Mouse (Mus musculus) spleen, adult 18-20 months (tissue): Measurements from ENCODE around the gene Mybpc3.

ENCODE experiments used
- DNase-seq, 2 experiments: peaks; one replicate each; pipeline ENCODE4 v3.0.0; 2022; ENCODE audit warnings: mixed read lengths in 2 of 2

The Mybpc3 gene

GRCm38 (mm10) chr2:91117585-91118275 lies at the start of gene Mybpc3:
TSS of gene Mybpc3 (plus strand) at chr2:91118144.
- DNase-seq, result no peak

GRCm38 (mm10) chr2:91068162-91068871 lies 49.6 kb upstream of the Mybpc3 start:
- no peak for DNase-seq

GRCm38 (mm10) chr2:91068872-91069165 lies 49.1 kb upstream of the Mybpc3 start:
- no peak for DNase-seq

GRCm38 (mm10) chr2:91069306-91070000 lies 48.5 kb upstream of the Mybpc3 start:
- no peak for DNase-seq

- DNase-seq, result peak; percentile 95 to 96
Measured at GRCm38 (mm10) chr2:91070076-91070800, 47.7 kb upstream of the Mybpc3 start, which contains the start of gene Slc39a13. TSS of gene Slc39a13 (minus strand) at chr2:91070417.

GRCm38 (mm10) chr2:91071059-91071458 lies 46.9 kb upstream of the Mybpc3 start:
- DNase-seq, result no peak

- no peak for DNase-seq
Measured at GRCm38 (mm10) chr2:91072092-91072491, 45.9 kb upstream of the Mybpc3 start.

- no peak for DNase-seq
Measured at GRCm38 (mm10) chr2:91077957-91078313, 40.0 kb upstream of the Mybpc3 start.

GRCm38 (mm10) chr2:91078314-91079025 lies 39.5 kb upstream of the Mybpc3 start:
- DNase-seq, result peak; percentile 61 to 68

GRCm38 (mm10) chr2:91079026-91079384 lies 38.9 kb upstream of the Mybpc3 start:
- DNase-seq, result no peak

GRCm38 (mm10) chr2:91080784-91081513 lies 37.0 kb upstream of the Mybpc3 start:
- DNase-seq, result peak in 1 of 2 experiments; percentile 53

GRCm38 (mm10) chr2:91081775-91082695 lies 35.9 kb upstream of the Mybpc3 start, which contains the start of gene Spi1:
TSS of gene Spi1 (plus strand) at chr2:91082390.
- peak in 1 of 2 experiments; percentile 32 for DNase-seq

GRCm38 (mm10) chr2:91082844-91083243 lies 35.1 kb upstream of the Mybpc3 start:
- DNase-seq, result peak; percentile 70 to 81

- peak in 1 of 2 experiments; percentile 33 for DNase-seq
Measured at GRCm38 (mm10) chr2:91083366-91083940, 34.5 kb upstream of the Mybpc3 start.

- DNase-seq, result no peak
Measured at GRCm38 (mm10) chr2:91084179-91084820, 33.6 kb upstream of the Mybpc3 start.

- no peak for DNase-seq
Measured at GRCm38 (mm10) chr2:91085494-91086391, 32.2 kb upstream of the Mybpc3 start.

GRCm38 (mm10) chr2:91086392-91087237 lies 31.3 kb upstream of the Mybpc3 start:
- DNase-seq, result peak in 1 of 2 experiments; percentile 11

GRCm38 (mm10) chr2:91087453-91087852 lies 30.5 kb upstream of the Mybpc3 start:
- DNase-seq, result peak; percentile 30 to 46
